Mouse (Mus musculus): ENCODE measurements around the gene Tmem59l. TPM values are rescaled to one million over a fixed set of nuclear protein-coding genes. Genes with fewer than 3 reads are reported as not detected.
A peak's percentile ranks its signal among the peaks of the same experiment; 100 is the strongest.

Gene Tmem59l
- 0.14 and 0.33 TPM in 2 replicates for polyA plus RNA-seq (2015; fragmentation: Nextera tagmentation; extraction: Ambion mirVana)

- no peak within 1 kb of the TSS for H3K9ac ChIP-seq
- 15% methylated on average over 33 of the region's 33 CpGs for WGBS (ENCODE audit: insufficient replicate concordance)
Measured at GRCm38 (mm10) chr8:70486941-70487520, at the start of gene Tmem59l. TSS of gene Tmem59l (minus strand) at chr8:70487358.

GRCm38 (mm10) chr8:70535701-70536100 lies 48.5 kb upstream of the Tmem59l start:
- H3K4me1 ChIP-seq (replicated peaks), result peaks cover 24% of the 10 kb centered on the region
- no peak overlapping the region for H3K4me2 ChIP-seq
- WGBS (ENCODE audit: insufficient replicate concordance), result 87% methylated on average over 2 of the region's 2 CpGs
- H3K4me3 ChIP-seq (replicated peaks), result no peak overlapping the region
- H3K27ac ChIP-seq, result no peak overlapping the region
- ATAC-seq (ENCODE audit: low read depth), result no peak
- H3K27me3 ChIP-seq, result no peaks in the 10 kb centered on the region
- H3K9me3 ChIP-seq (replicated peaks), result no peaks in the 10 kb centered on the region
- no peak for DNase-seq
- peaks cover 65% of the 10 kb centered on the region for H3K36me3 ChIP-seq
- no peak overlapping the region for H3K9ac ChIP-seq

More at GRCm38 (mm10) chr8:70486941-70487520, at the start of gene Tmem59l:
- Histone ChIP-seq H3K4me3 (replicated peaks) (peak within 1 kb of the TSS; percentile 38), H3K9me3 (replicated peaks) (no peaks in the 10 kb centered on the region), H3K4me2 (peak within 1 kb of the TSS; percentile 55), H3K36me3 (no peaks in the 10 kb centered on the region), H3K4me1 (replicated peaks) (peaks cover 23% of the 10 kb centered on the region), H3K27me3 (peaks cover 100% of the 10 kb centered on the region), H3K27ac (no peak within 1 kb of the TSS)
- ATAC-seq (ENCODE audit: low read depth) (no peak), DNase-seq (no peak)

GRCm38 (mm10) chr8:70535221-70535620 lies 48.1 kb upstream of the Tmem59l start:
- Histone ChIP-seq H3K4me1 (replicated peaks) (peaks cover 24% of the 10 kb centered on the region), H3K4me2 (no peak overlapping the region), H3K36me3 (peaks cover 70% of the 10 kb centered on the region), H3K4me3 (replicated peaks) (no peak overlapping the region), H3K9me3 (replicated peaks) (no peaks in the 10 kb centered on the region), H3K9ac (no peak overlapping the region), H3K27me3 (no peaks in the 10 kb centered on the region), H3K27ac (no peak overlapping the region)
- 82% methylated on average over 3 of the region's 3 CpGs for WGBS (ENCODE audit: insufficient replicate concordance)
- no peak for DNase-seq
- ATAC-seq (ENCODE audit: low read depth), result no peak

GRCm38 (mm10) chr8:70534281-70534680 lies 47.1 kb upstream of the Tmem59l start:
- Histone ChIP-seq H3K9ac (0 out of 2 replicates have a peak overlapping the region, but pooled peaks have one; percentile 2), H3K4me3 (replicated peaks) (no peak overlapping the region), H3K27me3 (no peaks in the 10 kb centered on the region), H3K9me3 (replicated peaks) (no peaks in the 10 kb centered on the region), H3K36me3 (peaks cover 75% of the 10 kb centered on the region), H3K4me1 (replicated peaks) (peaks cover 29% of the 10 kb centered on the region), H3K4me2 (no peak overlapping the region), H3K27ac (no peak overlapping the region)
- no peak for ATAC-seq (ENCODE audit: low read depth)
- DNase-seq, result no peak
- 94% methylated on average over 12 of the region's 12 CpGs for WGBS (ENCODE audit: insufficient replicate concordance)

GRCm38 (mm10) chr8:70530314-70530713 lies 43.2 kb upstream of the Tmem59l start:
- ATAC-seq (ENCODE audit: low read depth), result no peak
- Histone ChIP-seq H3K9ac (peak overlapping the region; percentile 96; the same call in 1 of the 2 replicates), H3K9me3 (replicated peaks) (no peaks in the 10 kb centered on the region), H3K27ac (peak overlapping the region; percentile 92), H3K4me1 (replicated peaks) (peaks cover 49% of the 10 kb centered on the region), H3K36me3 (peaks cover 56% of the 10 kb centered on the region), H3K4me3 (replicated peaks) (peak overlapping the region; percentile 89; the same call in 1 of the 2 replicates), H3K4me2 (peak overlapping the region; percentile 79), H3K27me3 (no peaks in the 10 kb centered on the region)
- 83% methylated on average over 2 of the region's 2 CpGs for WGBS (ENCODE audit: insufficient replicate concordance)
- no peak for DNase-seq

- ATAC-seq (ENCODE audit: low read depth), result 0 out of 2 replicates have a peak, but pooled peaks have one; percentile 4
- peak overlapping the region; percentile 96 for H3K9ac ChIP-seq
- peaks cover 49% of the 10 kb centered on the region for H3K4me1 ChIP-seq (replicated peaks)
- DNase-seq, result no peak
- H3K27me3 ChIP-seq, result no peaks in the 10 kb centered on the region
- peaks cover 50% of the 10 kb centered on the region for H3K36me3 ChIP-seq
- 70% methylated on average over 3 of the region's 3 CpGs for WGBS (ENCODE audit: insufficient replicate concordance)
- H3K9me3 ChIP-seq (replicated peaks), result no peaks in the 10 kb centered on the region
- H3K27ac ChIP-seq, result peak overlapping the region; percentile 92
- peak overlapping the region; percentile 79 for H3K4me2 ChIP-seq
- H3K4me3 ChIP-seq (replicated peaks), result peak overlapping the region; percentile 89
Measured at GRCm38 (mm10) chr8:70529741-70530161, 42.6 kb upstream of the Tmem59l start.

- H3K9ac ChIP-seq, result peak overlapping the region; percentile 96
- H3K36me3 ChIP-seq, result peaks cover 46% of the 10 kb centered on the region
- peak overlapping the region; percentile 92 for H3K27ac ChIP-seq
- peak overlapping the region; percentile 79 for H3K4me2 ChIP-seq
- H3K4me3 ChIP-seq (replicated peaks), result peak overlapping the region; percentile 89
- DNase-seq, result no peak
- H3K4me1 ChIP-seq (replicated peaks), result peaks cover 52% of the 10 kb centered on the region
- H3K9me3 ChIP-seq (replicated peaks), result no peaks in the 10 kb centered on the region
- no peak for ATAC-seq (ENCODE audit: low read depth)
- H3K27me3 ChIP-seq, result no peaks in the 10 kb centered on the region
- WGBS (ENCODE audit: insufficient replicate concordance), result 23% methylated on average over 5 of the region's 5 CpGs
Measured at GRCm38 (mm10) chr8:70529299-70529698, 42.1 kb upstream of the Tmem59l start.

GRCm38 (mm10) chr8:70528182-70528797 lies 41.1 kb upstream of the Tmem59l start:
- Histone ChIP-seq H3K4me3 (replicated peaks) (peak overlapping the region; percentile 89), H3K27me3 (no peaks in the 10 kb centered on the region), H3K9ac (peak overlapping the region; percentile 96), H3K36me3 (peaks cover 36% of the 10 kb centered on the region), H3K4me1 (replicated peaks) (peaks cover 59% of the 10 kb centered on the region), H3K27ac (peak overlapping the region; percentile 92), H3K9me3 (replicated peaks) (no peaks in the 10 kb centered on the region), H3K4me2 (peak overlapping the region; percentile 79)
- 10% methylated on average over 13 of the region's 13 CpGs for WGBS (ENCODE audit: insufficient replicate concordance)
- ATAC-seq (ENCODE audit: low read depth) (no peak), DNase-seq (no peak)

- H3K9me3 ChIP-seq (replicated peaks), result no peaks in the 10 kb centered on the region
- H3K27ac ChIP-seq, result peak within 1 kb of the TSS; percentile 92
- ATAC-seq (ENCODE audit: low read depth) (peak; percentile 81), DNase-seq (peak; percentile 94)
- H3K27me3 ChIP-seq, result no peaks in the 10 kb centered on the region
- H3K9ac ChIP-seq, result peak within 1 kb of the TSS; percentile 96
- peaks cover 61% of the 10 kb centered on the region for H3K4me1 ChIP-seq (replicated peaks)
- peak within 1 kb of the TSS; percentile 89 for H3K4me3 ChIP-seq (replicated peaks)
- under 1% methylated on average over 57 of the region's 61 CpGs for WGBS (ENCODE audit: insufficient replicate concordance)
- peak within 1 kb of the TSS; percentile 79 for H3K4me2 ChIP-seq
- H3K36me3 ChIP-seq, result peaks cover 29% of the 10 kb centered on the region
Measured at GRCm38 (mm10) chr8:70527512-70528181, 40.5 kb upstream of the Tmem59l start, which contains the start of the genes Fkbp8 and Kxd1. TSS of gene Fkbp8 (plus strand) at chr8:70527724. TSS of gene Kxd1 (minus strand) at chr8:70527956.

- Histone ChIP-seq H3K9me3 (replicated peaks) (no peaks in the 10 kb centered on the region), H3K4me2 (peak overlapping the region; percentile 79), H3K4me1 (replicated peaks) (peaks cover 64% of the 10 kb centered on the region), H3K27me3 (no peaks in the 10 kb centered on the region), H3K36me3 (peaks cover 24% of the 10 kb centered on the region), H3K27ac (peak overlapping the region; percentile 92), H3K9ac (peak overlapping the region; percentile 96), H3K4me3 (replicated peaks) (peak overlapping the region; percentile 89)
- peak; percentile 42 for ATAC-seq (ENCODE audit: low read depth)
- no peak for DNase-seq
- WGBS (ENCODE audit: insufficient replicate concordance), result 0% methylated on average over 8 of the region's 8 CpGs
Measured at GRCm38 (mm10) chr8:70527111-70527511, 40.0 kb upstream of the Tmem59l start.
